Mouse (Mus musculus) cortical plate, adult 2 months (tissue): ENCODE data around the gene Adamts13.

Experiments
- CTCF ChIP-seq: fragments of 200-500 bp; IDR thresholded peaks from 2 replicates; pipeline ENCODE4 v1.5.1; 2011; ENCODE audit warnings: mild to moderate bottlenecking, control low read depth, low read length; ENCODE audit not compliant: insufficient read depth; ENCODE audit errors: extremely low read depth
- POLR2A ChIP-seq: fragments of 200-500 bp; IDR thresholded peaks from 2 replicates; pipeline ENCODE4 v1.6.1; 2011; ENCODE audit warnings: mild to moderate bottlenecking, low read length, control low read depth; ENCODE audit not compliant: insufficient read depth; ENCODE audit errors: extremely low read depth

DNA sequence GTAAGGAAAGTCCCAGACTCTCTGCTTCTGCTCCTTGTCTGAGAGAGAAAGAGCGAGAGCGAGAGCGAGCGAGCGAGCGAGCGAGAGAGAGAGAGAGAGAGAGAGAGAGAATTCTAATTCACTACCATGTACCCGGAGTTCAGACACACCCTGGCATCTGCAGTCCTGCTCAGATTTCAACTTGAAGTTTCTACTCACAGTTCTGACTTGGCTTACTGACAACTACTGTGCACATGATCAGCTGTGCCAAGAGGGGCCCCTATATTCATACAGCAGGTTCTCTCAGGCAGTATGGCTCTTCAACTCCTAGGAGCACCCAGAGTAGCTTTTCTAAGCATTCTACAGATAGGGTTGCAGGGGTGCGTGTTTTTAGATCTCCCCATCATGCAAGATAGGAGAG lies 86.0 kb downstream of the Adamts13 start:
- no peak for TF ChIP-seq CTCF
- no peak for TF ChIP-seq POLR2A
